Mouse (Mus musculus) left cerebral cortex, adult 2 months (tissue): ENCODE results near the gene Tet1. TPM values are rescaled to one million over a fixed set of nuclear protein-coding genes. Genes with fewer than 3 reads are reported as not detected.

Experiments used
- DNase-seq, 2 experiments: peaks; one replicate each; pipeline ENCODE4 v3.0.0; 2021 to 2022; ENCODE audit warnings: low spot score in 2 of 2, mixed read lengths in 1 of 2; ENCODE audit errors: extremely low spot score in 1 of 2
- H3K27ac ChIP-seq: fragments of 200-600 bp; 2 replicates; pipeline ENCODE4 v1.8.1; 2022
- H3K4me3 ChIP-seq: fragments of 200-600 bp; 2 replicates; pipeline ENCODE4 v1.8.1; 2022
- CTCF ChIP-seq: fragments of 200-600 bp; IDR thresholded peaks from 2 replicates; pipeline ENCODE4 v1.8.1; 2022; ENCODE audit warnings: antibody characterized with exemption, mild to moderate bottlenecking, moderate library complexity
- intact Hi-C: fragments of 180-260 bp; cut with DNase I; formaldehyde crosslinking; loops from one replicate; pipeline ENCODE4 v1.15.1; 2025
- total RNA-seq, 2 experiments: library from RNA; stranded (reverse); gene quantifications; 2 replicates each; pipeline ENCODE4 v1.2.3; 2021

Gene Tet1
- total RNA-seq, 2 experiments from 2014 or later, result 14.4 to 15.4 TPM

DNA sequence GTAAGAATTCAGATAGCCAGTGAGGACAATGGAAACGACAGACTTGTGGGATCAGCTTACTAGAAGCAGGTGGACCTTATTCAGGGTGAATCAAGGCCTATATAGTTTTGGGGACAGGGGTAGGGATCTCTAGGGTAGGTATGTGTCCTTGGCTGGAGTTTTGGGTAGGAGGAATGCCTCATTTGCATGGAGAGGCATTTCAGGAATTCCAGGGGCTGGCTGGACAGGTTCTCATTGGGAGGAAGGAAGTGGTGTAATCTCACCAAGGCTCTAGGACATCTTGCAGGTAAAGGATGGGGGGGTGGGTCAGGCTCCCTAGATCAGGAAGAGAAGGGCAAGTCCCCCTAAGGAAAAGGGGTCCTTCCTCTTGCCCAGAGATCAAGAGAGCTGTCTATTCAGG is 6.0 kb downstream of the Tet1 start:
- TF ChIP-seq CTCF, result no peak
- intact Hi-C loops, result no loop called here

DNA sequence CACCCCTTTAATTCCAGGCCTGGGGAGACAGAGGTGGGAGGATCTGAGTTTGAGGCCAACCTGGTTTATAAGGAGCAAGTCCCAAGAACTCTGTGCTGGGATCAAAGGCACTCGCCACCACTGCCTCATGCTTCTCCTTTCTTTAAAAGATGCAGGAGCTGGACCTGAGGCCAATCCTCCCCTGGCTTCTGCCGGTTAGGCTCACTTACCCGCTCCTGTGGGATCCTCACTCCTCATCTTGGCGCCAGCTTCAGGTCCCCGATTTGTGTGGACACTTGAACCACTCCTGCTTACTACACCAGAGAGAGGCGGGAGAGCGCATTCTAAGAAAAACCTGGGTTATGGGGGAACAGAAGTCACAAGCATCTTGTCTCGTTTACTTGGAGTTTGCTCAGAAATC is 7.0 kb downstream of the Tet1 start:
- intact Hi-C loops, result no loop called here
- Histone ChIP-seq H3K4me3 (no peak overlapping the region), H3K27ac (no peak overlapping the region)
- no peak for DNase-seq
- no peak for TF ChIP-seq CTCF

More for the DNA sequence above, 6.0 kb downstream of the Tet1 start:
- no peak overlapping the region for H3K4me3 ChIP-seq
- H3K27ac ChIP-seq, result no peak overlapping the region
- no peak for DNase-seq

DNA sequence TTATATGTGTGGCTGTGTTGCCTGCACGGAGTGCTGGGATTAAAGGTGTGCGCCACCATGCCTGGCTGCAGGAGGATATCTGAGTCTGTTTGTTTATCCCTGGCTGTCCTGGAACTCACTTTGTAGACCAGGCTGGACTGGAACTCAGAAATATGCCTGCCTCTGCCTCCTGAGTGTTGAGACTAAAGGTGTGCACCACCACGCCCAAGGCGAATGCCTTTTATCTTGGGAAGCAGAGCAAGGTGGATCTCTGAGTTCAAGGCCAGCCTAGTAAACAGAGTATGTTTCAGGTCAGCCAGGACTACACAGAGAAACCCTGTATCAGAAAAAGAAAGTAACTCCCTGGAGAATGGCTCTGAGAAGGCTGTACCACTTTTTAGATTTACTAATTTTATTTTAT is 8.7 kb downstream of the Tet1 start:
- H3K4me3 ChIP-seq, result no peak overlapping the region
- intact Hi-C loops, result no loop called here
- DNase-seq, result no peak
- no peak overlapping the region for H3K27ac ChIP-seq
- no peak for TF ChIP-seq CTCF

DNA sequence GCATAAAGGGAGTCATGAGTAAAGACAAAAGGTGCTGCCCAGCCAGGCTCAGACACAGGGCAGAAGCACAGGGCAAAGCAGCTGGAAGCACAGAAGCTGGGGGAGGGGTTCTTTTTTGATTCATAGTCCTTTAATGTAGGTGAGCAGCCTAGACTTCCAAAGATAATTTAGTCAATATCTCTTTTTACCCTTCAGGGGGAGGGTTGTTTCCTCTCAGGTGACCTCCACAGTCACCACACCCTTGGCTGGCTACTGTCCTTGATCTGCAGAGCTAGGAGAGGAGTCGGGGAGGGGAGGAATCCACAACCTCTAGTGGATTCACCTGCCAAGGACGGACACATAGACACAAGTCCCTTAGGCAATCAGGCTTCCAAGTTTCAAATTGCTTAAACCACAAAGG is 10.7 kb downstream of the Tet1 start:
- no peak overlapping the region for H3K27ac ChIP-seq
- H3K4me3 ChIP-seq, result no peak overlapping the region
- no peak for DNase-seq
- intact Hi-C loops, result no loop called here
- TF ChIP-seq CTCF, result no peak

DNA sequence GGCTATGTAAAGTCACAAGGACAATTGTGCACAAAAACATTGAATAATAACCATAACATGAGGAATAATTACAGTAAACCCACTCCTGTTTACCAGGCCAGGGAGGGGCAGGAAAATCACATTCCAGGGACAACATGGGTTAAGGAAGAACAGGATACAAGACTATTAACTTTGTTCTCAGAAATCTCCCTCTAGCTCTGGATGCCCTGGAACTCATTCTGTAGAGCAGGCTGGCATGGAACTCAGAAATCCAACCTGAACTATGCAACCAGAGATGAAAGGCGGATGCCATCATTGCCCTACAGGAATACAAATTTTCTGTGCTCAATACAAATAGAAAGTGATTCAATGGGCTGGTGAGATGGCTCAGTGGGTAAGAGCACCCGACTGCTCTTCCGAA is 11.4 kb downstream of the Tet1 start:
- Histone ChIP-seq H3K27ac (no peak overlapping the region), H3K4me3 (no peak overlapping the region)
- intact Hi-C loops, result no loop called here
- TF ChIP-seq CTCF, result no peak
- DNase-seq, result no peak

DNA sequence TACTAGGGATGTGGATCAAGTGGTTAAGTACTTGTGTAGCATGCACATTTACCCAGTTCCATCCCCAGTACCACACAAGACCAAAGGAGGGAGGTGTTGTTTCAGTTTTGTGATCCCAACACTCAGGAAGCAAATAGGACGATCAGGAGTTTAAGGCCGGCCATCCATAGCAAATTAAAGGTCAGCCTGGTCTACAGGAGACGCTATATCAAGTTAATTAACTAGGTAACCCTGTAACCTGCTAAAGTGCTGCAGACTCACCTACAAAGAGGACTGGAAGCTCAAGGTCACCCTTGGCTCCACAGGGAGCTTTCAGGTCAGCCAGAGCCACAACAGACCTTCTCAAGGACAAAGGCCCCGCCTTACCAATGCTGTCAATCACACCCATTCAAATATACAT is 12.0 kb downstream of the Tet1 start:
- TF ChIP-seq CTCF, result no peak
- Histone ChIP-seq H3K27ac (no peak overlapping the region), H3K4me3 (no peak overlapping the region)
- intact Hi-C loops, result no loop called here
- DNase-seq, result no peak

DNA sequence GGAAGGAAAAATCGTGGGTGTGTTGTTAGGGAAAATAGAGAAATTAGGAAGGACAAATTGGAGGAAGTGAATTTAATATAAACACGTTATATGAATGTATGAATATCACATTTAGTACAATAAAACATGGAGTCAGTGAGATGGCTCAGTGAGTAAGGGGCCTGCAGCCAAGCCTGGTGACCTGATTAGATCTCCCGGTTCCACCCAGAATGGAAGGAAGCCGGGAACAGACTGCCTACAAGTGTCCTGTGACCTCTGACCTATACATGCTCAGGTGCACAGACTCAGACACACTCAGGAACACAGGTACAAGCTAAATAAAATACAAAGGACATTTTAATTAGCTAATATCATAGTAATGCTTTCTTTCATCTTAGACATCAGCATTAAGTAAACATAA is 12.8 kb downstream of the Tet1 start:
- intact Hi-C loops, result no loop called here
- DNase-seq, result no peak
- no peak overlapping the region for H3K27ac ChIP-seq
- no peak overlapping the region for H3K4me3 ChIP-seq
- TF ChIP-seq CTCF, result no peak

DNA sequence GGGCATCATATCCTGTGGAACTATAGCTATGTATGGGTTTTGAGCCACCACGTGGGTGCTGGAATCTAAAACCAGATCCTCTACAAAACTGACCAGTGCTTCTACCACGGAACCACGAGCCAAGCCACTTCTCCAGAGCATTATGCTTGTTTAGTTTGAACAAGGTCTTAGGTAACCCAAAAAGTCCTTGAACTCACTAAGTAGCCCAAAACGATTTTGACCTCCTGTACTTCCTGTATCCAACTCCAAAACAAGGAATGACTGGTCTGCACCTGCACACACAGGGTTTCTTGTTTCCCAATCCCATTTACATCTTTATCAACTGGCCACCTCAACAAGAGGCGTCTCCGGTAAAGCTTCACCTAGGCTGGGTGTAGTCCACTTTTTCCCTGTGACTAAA is 13.4 kb downstream of the Tet1 start:
- intact Hi-C loops, result no loop called here
- Histone ChIP-seq H3K27ac (no peak overlapping the region), H3K4me3 (no peak overlapping the region)
- no peak for TF ChIP-seq CTCF
- no peak for DNase-seq

DNA sequence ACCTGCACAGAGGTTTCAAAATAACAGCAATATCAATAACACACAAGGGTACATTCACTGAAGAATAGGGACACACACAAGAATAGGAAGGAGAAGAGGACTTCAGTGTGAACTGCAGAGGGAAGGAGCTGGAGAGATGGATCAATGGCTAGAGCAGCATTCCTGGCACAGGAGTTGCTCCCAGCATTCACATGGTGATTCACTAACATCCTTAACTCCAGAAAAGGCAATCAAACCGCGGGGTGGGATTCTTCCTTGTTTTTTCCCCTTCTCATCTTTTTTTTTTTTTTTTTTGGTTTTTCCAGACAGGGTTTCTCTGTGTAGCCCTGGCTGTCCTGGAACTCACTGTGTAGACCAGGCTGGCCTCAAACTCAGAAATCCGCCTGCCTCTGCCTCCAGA is 14.3 kb downstream of the Tet1 start:
- intact Hi-C loops, result no loop called here
- Histone ChIP-seq H3K27ac (no peak overlapping the region), H3K4me3 (no peak overlapping the region)
- no peak for TF ChIP-seq CTCF
- no peak for DNase-seq

DNA sequence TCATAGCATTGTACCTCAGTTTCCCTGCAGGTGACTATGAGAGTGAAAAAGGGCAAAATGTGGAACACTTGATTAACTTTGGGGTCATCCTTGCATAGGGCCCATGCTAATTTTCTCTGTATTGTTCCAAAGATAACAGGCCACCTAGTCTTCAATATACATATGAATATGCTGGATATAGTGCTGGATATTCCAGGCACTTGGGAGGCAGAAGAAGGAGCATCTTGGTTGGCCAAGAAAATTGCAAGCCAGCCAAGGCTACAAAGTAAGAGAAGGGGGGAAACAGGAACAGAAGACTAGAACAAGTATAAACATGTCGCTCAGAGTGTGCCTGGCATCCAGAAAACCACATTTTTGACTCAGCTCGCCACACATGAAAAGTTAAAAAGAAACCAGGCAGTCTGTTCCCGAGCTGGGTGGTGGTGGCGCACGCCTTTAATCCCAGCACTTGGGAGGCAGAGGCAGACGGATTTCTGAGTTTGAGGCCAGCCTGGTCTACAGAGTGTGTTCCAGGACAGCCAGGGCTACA is 15.4 kb downstream of the Tet1 start:
- intact Hi-C loops, result no loop called here
- no peak overlapping the region for H3K27ac ChIP-seq
- H3K4me3 ChIP-seq, result no peak overlapping the region
- no peak for DNase-seq
- no peak for TF ChIP-seq CTCF

DNA sequence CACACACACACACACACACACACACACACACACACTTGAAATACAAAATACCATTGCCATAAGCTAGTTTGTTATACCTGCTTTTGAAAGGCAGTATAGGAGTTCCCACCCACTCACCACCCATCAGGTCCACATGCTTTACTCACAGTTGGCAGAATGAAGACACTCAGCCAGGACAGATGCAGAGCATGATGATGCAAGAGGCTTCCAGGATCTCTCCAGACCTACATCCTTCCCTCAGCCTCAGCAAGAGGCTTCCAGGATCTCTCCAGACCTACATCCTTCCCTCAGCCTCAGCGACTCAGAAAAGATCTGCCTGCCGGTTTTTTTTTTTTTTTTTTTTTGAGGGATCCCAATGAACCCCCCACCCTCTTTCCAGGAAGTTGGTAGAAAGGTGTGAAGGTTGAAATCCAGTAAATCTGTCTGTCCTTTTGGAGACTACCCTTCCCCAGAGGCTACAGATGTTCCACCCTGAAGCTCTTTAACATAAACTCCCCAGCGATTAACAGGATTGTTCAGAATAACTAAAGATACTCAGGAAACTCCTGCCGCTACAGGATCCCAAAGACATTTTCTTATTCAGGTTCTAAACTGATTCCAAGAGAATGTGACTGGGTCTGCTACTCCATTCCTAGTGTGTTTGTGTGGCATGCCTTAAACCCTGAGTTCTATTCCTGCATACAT is 16.1 kb downstream of the Tet1 start:
- H3K27ac ChIP-seq, result no peak overlapping the region
- DNase-seq, result no peak
- TF ChIP-seq CTCF, result no peak
- intact Hi-C loops, result no loop called here
- no peak overlapping the region for H3K4me3 ChIP-seq

DNA sequence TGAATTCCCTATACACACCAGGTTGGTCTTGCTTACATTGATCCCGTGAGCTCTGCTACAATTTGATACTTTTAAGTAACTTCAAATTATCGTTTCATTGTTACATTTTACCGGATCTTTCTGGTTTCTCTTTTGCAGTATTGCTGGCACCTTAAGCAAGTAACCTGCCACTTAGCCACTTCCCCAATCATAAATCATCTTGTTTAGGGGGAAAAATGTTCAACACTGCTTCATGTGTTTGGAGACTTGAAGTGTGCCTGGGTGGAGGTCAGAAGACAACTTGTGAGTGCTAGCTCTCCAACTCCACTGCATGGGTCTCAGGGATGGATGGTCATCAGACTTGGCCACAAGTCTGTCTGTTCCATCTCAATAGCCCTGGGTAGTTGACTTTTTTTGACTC is 17.8 kb downstream of the Tet1 start:
- no peak for TF ChIP-seq CTCF
- intact Hi-C loops, result no loop called here
- no peak for DNase-seq
- no peak overlapping the region for H3K4me3 ChIP-seq
- H3K27ac ChIP-seq, result no peak overlapping the region
